Mouse (Mus musculus) adrenal gland, adult 2 months (tissue): ENCODE measurements at regions not wholly inside any gene's neighbourhood (a gene's known extent, or its start where the extent isn't known, plus 50 kb on each side); places are given as distances from the start of the nearest gene placed in this dataset.

Source experiments
- DNase-seq: peaks from one replicate; pipeline ENCODE4 v3.0.0; 2021

GRCm38 (mm10) chr7:78123386-78123785 lies 614.4 kb downstream of the Ntrk3 start:
- DNase-seq, result no peak

GRCm38 (mm10) chr7:78121151-78121486 lies 616.7 kb downstream of the Ntrk3 start:
- DNase-seq, result no peak

- no peak for DNase-seq
These were observed 617.2 kb downstream of the Ntrk3 start for GRCm38 (mm10) chr7:78120462-78121150.

- DNase-seq, result no peak
These were observed 618.0 kb downstream of the Ntrk3 start for GRCm38 (mm10) chr7:78119809-78120208.

GRCm38 (mm10) chr7:78111291-78111690 lies 626.5 kb downstream of the Ntrk3 start:
- no peak for DNase-seq

- no peak for DNase-seq
These were observed 634.1 kb downstream of the Ntrk3 start for GRCm38 (mm10) chr7:78103536-78104279.

- no peak for DNase-seq
These were observed 635.4 kb downstream of the Ntrk3 start for GRCm38 (mm10) chr7:78102396-78102795.

- no peak for DNase-seq
These were observed 651.2 kb downstream of the Ntrk3 start for GRCm38 (mm10) chr7:78086566-78087008.

- DNase-seq, result no peak
These were observed 651.8 kb downstream of the Ntrk3 start for GRCm38 (mm10) chr7:78085783-78086565.

GRCm38 (mm10) chr7:78079708-78080107 lies 658.1 kb downstream of the Ntrk3 start:
- DNase-seq, result no peak

- DNase-seq, result no peak
These were observed 666.7 kb downstream of the Ntrk3 start for GRCm38 (mm10) chr7:78071131-78071530.

- DNase-seq, result peak; percentile 53
These were observed 676.2 kb downstream of the Ntrk3 start for GRCm38 (mm10) chr7:78061631-78062030.

GRCm38 (mm10) chr7:78049606-78050005 lies 688.2 kb downstream of the Ntrk3 start:
- peak; percentile 10 for DNase-seq

GRCm38 (mm10) chr7:78045456-78045855 lies 692.4 kb downstream of the Ntrk3 start:
- DNase-seq, result no peak

- no peak for DNase-seq
These were observed 706.8 kb downstream of the Ntrk3 start for GRCm38 (mm10) chr7:78031032-78031431.

- peak; percentile 37 for DNase-seq
These were observed 710.7 kb downstream of the Ntrk3 start for GRCm38 (mm10) chr7:78026992-78027615.

GRCm38 (mm10) chr7:78023591-78023990 lies 714.2 kb downstream of the Ntrk3 start:
- peak; percentile 75 for DNase-seq

- DNase-seq, result no peak
These were observed 714.7 kb downstream of the Ntrk3 start for GRCm38 (mm10) chr7:78023075-78023474.

- no peak for DNase-seq
These were observed 724.2 kb downstream of the Ntrk3 start for GRCm38 (mm10) chr7:78013631-78014030.

GRCm38 (mm10) chr7:78003086-78003485 lies 734.7 kb downstream of the Ntrk3 start:
- DNase-seq, result no peak

- no peak for DNase-seq
These were observed 744.0 kb downstream of the Ntrk3 start for GRCm38 (mm10) chr7:77993840-77994239.

- no peak for DNase-seq
These were observed 747.7 kb downstream of the Ntrk3 start for GRCm38 (mm10) chr7:77990150-77990549.
